Mouse (Mus musculus) cerebellum, adult 2 months (tissue): ENCODE measurements around the gene Zfp62. TPM values are rescaled to one million over a fixed set of nuclear protein-coding genes. Genes with fewer than 3 reads are reported as not detected.
"Not testable (repeated sequence)": the region's sequence is repeated elsewhere in the genome, so short reads cannot be mapped to it uniquely, and the experiment has no call there.

ENCODE experiments used
- DNase-seq, 2 experiments: peaks; one replicate each; pipeline ENCODE4 v3.0.0; 2021
- H3K27ac ChIP-seq: fragments of 200-500 bp; 2 replicates; pipeline ENCODE4 v1.5.1; 2012; ENCODE audit warnings: low read length, control low read depth, inconsistent platforms; ENCODE audit not compliant: insufficient read depth
- H3K27me3 ChIP-seq: fragments of 200-500 bp; 2 replicates; pipeline ENCODE4 v1.6.1; 2012; ENCODE audit warnings: inconsistent platforms, mild to moderate bottlenecking, low read length, moderate library complexity; ENCODE audit not compliant: control insufficient read depth, insufficient read depth
- H3K4me1 ChIP-seq: fragments of 200-500 bp; 2 replicates; pipeline ENCODE4 v1.6.1; 2011; ENCODE audit warnings: low read length; ENCODE audit not compliant: control insufficient read depth, insufficient read depth
- H3K4me3 ChIP-seq: fragments of 200-500 bp; replicated peaks from 2 replicates; pipeline ENCODE3; 2011; ENCODE audit warnings: mild to moderate bottlenecking, low read depth, low read length, control low read depth; ENCODE audit not compliant: insufficient read depth
- CTCF ChIP-seq: fragments of 200-500 bp; IDR thresholded peaks from 2 replicates; pipeline ENCODE4 v1.5.1; 2011; ENCODE audit warnings: low read depth, mild to moderate bottlenecking, control low read depth, low read length, moderate library complexity, borderline replicate concordance; ENCODE audit not compliant: insufficient read depth
- POLR2A ChIP-seq: fragments of 200-500 bp; IDR thresholded peaks from 2 replicates; pipeline ENCODE4 v1.6.1; 2011; ENCODE audit warnings: low read length, control low read depth, borderline replicate concordance; ENCODE audit not compliant: insufficient read depth
- WGBS: fragments of 180-500 bp; shearing (Covaris S2); methylation state at CpG from one replicate; pipeline ENCODE4 v1.1.7; 2018; 5-methylcytosine and 5-hydroxymethylcytosine counted together
- polyA plus RNA-seq: library from polyadenylated mRNA; depleted of rRNA; stranded (reverse); fragments of >200 nt; gene quantifications from 2 replicates; pipeline ENCODE4 v1.2.3, GENCODE M21; 2012

Gene Zfp62
- polyA plus RNA-seq, 1 experiment: 22.6 TPM

GRCm38 (mm10) chr11:49183172-49183571 lies 19.9 kb upstream of the Zfp62 start:
- H3K27me3 ChIP-seq: no peaks in the 10 kb centered on the region
- no peak overlapping the region for H3K4me3 ChIP-seq
- no peak for DNase-seq
- H3K27ac ChIP-seq: no peak overlapping the region
- no peak for TF ChIP-seq CTCF
- WGBS: 53% methylated on average over 1 of the region's 1 CpGs
- H3K4me1 ChIP-seq: no peaks in the 10 kb centered on the region

GRCm38 (mm10) chr11:49186452-49186851 lies 16.6 kb upstream of the Zfp62 start:
- Histone ChIP-seq H3K4me1 (no peaks in the 10 kb centered on the region), H3K27me3 (no peaks in the 10 kb centered on the region), H3K4me3 (no peak overlapping the region), H3K27ac (no peak overlapping the region)
- 82% methylated on average over 6 of the region's 6 CpGs for WGBS
- no peak for DNase-seq
- TF ChIP-seq POLR2A (no peak), CTCF (no peak)

- H3K4me3 ChIP-seq: no peak within 1 kb of the TSS
- TF ChIP-seq POLR2A (no peak), CTCF (no peak)
- H3K4me1 ChIP-seq: no peaks in the 10 kb centered on the region
- no peaks in the 10 kb centered on the region for H3K27me3 ChIP-seq
- DNase-seq: no peak
- 74% methylated on average over 8 of the region's 8 CpGs for WGBS
- no peak within 1 kb of the TSS for H3K27ac ChIP-seq
Observed at GRCm38 (mm10) chr11:49186955-49187488, 16.1 kb upstream of the Zfp62 start, which contains the start of gene Btnl9. Gene Btnl9 (minus strand): TSS chr11:49187159.

- H3K27ac ChIP-seq: no peak overlapping the region
- 76% methylated on average over 10 of the region's 10 CpGs for WGBS
- H3K4me3 ChIP-seq: no peak overlapping the region
- H3K4me1 ChIP-seq: no peaks in the 10 kb centered on the region
- TF ChIP-seq CTCF (no peak), POLR2A (no peak)
- DNase-seq: no peak
- H3K27me3 ChIP-seq: no peaks in the 10 kb centered on the region
Observed at GRCm38 (mm10) chr11:49187701-49188100, 15.4 kb upstream of the Zfp62 start.

GRCm38 (mm10) chr11:49189737-49190136 lies 13.4 kb upstream of the Zfp62 start:
- WGBS: 2% methylated on average over 7 of the region's 7 CpGs
- peak; percentile 49 to 56 for DNase-seq
- Histone ChIP-seq H3K4me1 (no peaks in the 10 kb centered on the region), H3K4me3 (no peak overlapping the region), H3K27ac (no peak overlapping the region), H3K27me3 (no peaks in the 10 kb centered on the region)
- TF ChIP-seq CTCF (peak; percentile 54), POLR2A (no peak)

GRCm38 (mm10) chr11:49191083-49191482 lies 12.0 kb upstream of the Zfp62 start:
- 43% methylated on average over 2 of the region's 2 CpGs for WGBS
- no peak for DNase-seq
- Histone ChIP-seq H3K4me1 (no peaks in the 10 kb centered on the region), H3K27me3 (no peaks in the 10 kb centered on the region), H3K27ac (no peak overlapping the region), H3K4me3 (no peak overlapping the region)
- TF ChIP-seq CTCF (no peak), POLR2A (no peak)

- H3K27ac ChIP-seq, H3K27me3 ChIP-seq, DNase-seq, H3K4me1 ChIP-seq, H3K4me3 ChIP-seq: not testable (repeated sequence)
- WGBS: 88% methylated on average over 9 of the region's 9 CpGs
Observed at GRCm38 (mm10) chr11:49194771-49195170, 8.3 kb upstream of the Zfp62 start.

- no peak for DNase-seq
- Histone ChIP-seq H3K4me1 (no peaks in the 10 kb centered on the region), H3K27ac (no peak overlapping the region), H3K4me3 (no peak overlapping the region), H3K27me3 (no peaks in the 10 kb centered on the region)
- no peak for TF ChIP-seq POLR2A
- TF ChIP-seq CTCF: no peak
- 87% methylated on average over 7 of the region's 7 CpGs for WGBS
Observed at GRCm38 (mm10) chr11:49195819-49196322, 7.2 kb upstream of the Zfp62 start.
